Mouse (Mus musculus): ENCODE measurements around the gene Stk17b.
A peak's percentile ranks its signal among the peaks of the same experiment; 100 is the strongest.
"Not testable (repeated sequence)": the region's sequence is repeated elsewhere in the genome, so short reads cannot be mapped to it uniquely, and the experiment has no call there.

Gene Stk17b

DNA sequence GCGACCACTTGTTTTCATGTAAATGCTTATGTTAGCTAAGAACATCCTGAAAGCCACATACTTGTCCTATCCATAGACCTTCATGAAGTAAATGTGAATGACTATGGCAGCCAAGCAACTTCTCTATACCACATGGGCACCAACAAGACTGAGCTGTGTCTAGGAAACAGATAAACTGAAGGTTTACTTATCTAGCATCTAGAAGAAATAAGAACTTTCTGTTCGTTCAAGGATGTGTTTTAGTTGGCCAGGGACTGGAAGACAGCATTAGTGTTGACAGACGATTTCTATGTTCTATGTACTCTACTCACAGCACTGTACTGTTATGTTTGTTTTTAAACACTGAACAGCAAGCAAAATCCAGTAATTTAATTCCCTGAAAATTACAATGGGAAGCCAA, 2.9 kb downstream of the Stk17b start:
- DNase-seq (ENCODE audit: low spot score), result no peak

DNA sequence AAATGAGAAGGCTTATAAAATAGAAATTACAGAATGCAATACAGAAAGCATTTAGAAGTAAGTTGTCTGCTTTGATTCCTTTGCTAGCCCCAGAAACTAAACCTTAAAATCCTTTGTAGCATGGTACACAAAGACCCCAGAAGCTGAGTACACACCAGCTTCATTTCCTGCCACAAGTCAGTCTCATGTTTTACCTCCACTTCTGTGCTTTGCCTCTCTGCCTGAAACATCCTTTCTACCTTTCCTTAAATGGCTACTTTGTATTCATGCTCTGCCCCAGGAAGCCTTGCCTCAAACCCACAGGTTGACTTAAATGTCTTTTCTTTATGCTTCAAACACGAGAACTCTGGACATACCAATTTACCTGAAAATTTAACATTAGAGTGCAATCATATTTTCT, 3.7 kb downstream of the Stk17b start:
- no peak for DNase-seq (ENCODE audit: low spot score)

DNA sequence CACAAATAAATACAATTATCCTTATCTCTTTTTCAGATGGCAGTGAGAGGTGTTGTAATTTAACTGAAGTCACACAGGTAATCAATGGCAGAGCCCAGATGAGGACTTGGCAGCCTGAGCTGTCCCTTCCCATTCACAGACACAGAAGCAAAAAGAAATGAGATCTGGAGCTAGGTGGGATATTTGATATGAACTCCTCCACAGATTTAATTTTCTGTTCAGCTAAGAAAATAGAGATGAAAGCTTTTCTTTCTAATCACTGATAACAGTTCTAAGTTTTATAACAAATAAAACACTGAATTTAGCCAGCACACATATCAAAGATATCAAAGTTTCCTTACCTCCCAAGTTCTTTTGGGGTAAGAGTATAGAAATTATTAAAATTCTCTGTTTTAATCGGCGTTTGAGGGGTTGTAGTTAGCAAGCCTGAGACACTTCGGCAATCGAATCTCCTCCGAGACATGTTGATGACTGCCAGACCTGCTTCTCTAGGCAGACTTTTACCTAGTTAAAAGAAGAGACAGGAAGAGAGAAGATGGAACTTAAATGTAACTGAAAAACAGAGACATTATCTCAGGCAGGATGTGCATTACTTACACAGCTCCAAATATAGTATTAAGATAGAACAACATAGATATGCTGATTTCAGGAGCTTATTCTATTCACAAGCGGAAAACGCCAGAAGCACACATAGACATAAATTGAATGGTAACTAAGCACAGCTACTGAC, 8.7 kb downstream of the Stk17b start:
- DNase-seq (ENCODE audit: low spot score), result no peak

DNA sequence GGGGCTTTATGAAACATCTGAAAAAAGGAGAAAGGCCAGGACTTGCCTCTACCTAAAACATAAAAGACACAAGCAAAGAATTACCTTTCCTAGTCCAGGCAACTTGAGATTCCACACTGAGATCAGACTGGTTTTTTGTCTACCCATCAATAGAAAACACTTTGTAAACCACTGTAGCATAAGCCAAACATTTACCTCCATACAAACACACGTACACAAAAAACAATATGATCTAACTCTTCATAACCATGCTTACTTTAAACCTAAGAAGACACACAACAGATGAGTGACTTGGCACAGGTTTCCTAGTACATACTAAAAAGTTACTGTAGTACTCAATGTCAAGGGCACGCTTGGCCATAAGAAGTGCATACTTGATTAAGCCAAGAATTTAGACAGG, 9.5 kb downstream of the Stk17b start:
- DNase-seq (ENCODE audit: low spot score), result no peak

DNA sequence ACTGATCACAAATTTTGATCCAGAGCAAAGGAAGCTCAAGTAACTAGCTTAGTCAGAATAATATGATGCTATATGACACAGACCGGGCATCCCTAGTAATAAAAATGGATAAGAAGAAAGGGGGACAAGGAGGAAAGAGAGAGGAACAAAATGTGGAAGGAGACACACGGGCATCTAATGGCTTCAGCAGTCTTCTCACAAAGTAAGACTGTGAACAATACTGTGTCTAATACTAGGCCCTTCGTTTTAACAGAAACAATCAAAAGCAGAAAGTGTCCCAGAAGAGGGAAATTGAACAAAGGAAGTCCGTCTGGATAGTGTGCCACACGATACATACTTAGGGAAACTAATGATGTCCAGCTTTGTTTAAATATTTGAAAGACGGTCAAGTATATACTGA, 10.0 kb downstream of the Stk17b start:
- no peak for DNase-seq (ENCODE audit: low spot score)

DNA sequence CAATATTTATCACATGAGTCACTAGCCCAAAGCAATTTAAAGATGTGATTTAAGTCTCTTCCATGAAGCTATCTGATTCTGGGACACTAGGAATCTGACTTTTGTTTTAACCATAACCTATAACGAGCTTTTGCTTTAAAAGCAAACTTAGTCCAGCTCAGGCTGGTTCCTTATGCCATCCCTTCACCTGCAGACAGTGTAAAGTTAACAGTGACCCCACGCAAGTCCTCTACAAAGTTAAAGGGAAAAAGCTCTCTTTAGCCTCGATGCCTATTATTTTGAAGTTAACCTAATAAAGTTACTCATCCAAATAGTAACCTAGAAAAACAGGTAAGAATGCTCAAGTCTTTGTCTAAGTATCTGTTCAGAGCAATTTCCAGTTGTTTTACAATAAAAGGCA, 10.5 kb downstream of the Stk17b start:
- no peak for DNase-seq (ENCODE audit: low spot score)

DNA sequence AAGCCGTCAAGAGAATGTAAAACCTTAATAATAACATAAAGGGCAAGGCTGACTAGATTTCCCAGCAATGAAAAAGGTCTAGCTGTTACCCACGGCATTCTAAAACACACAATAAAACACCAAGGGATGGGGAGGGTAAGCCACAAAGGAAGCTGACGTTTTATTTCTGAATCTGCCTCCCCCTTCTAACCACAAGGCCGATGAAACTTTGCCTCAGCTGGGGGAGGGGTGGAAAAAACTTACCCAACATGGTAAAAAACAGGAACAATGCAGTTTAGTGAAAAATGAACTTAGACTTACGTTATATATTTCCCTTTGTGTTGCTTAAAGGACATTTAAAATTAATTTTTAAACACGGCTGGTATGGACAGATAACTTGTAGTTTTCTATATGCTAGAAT, 11.0 kb downstream of the Stk17b start:
- peak; percentile 13 for DNase-seq (ENCODE audit: low spot score)

DNA sequence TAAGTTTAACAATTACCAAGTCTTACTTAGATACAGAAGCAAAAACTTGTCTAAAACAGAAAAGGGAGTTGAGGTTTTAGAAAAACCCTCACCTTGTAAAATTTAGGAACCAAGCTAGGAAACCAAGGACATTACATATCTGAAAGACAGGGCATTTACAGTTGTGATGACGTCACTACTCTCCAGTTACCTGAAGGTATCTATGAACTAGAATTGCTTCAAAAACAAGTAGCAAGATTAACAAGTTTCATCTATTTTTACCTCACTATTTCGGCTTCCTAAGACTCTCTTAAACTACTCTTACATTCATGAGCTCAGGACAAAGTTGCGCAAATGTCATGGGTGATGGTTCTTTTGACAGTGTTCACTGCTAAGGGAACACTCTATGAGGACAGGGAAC, 12.1 kb downstream of the Stk17b start:
- DNase-seq (ENCODE audit: low spot score), result no peak

DNA sequence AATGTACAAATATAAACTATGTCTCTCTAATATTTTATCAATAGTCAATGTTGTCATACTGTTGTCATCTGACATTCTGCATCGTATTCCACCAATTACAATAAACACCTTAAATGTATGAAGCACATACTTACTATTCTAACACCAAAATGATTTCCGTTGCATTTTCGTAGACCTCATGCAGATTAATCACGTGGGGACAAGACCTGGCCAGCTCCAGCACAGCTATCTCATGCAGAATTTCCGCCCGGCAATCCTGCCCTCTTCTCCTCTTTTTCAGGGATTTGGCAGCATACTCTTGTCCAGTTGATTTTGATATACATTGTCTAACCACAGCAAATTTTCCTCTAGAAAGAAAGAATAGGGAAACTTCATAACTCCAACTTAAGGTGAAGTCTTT, 13.5 kb downstream of the Stk17b start:
- DNase-seq (ENCODE audit: low spot score), result no peak

DNA sequence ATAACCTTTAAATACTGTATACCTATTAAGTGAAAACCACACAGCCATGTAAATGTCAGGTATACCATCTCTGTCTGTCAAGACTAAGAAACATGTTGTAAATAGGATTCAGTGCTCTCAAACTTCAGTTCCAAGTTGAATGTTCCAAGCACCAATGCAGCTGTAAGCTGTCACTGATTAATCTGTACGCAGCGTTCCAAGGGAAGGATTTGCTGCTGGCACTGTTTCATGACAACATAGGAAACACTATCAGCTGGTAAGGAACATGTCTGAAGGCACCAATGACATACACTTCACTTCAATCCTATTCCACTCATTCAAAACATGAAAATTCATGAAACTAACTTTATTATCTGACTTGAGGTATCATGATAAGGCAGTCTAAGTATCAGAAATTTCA, 18.9 kb downstream of the Stk17b start:
- no peak for DNase-seq (ENCODE audit: low spot score)

DNA sequence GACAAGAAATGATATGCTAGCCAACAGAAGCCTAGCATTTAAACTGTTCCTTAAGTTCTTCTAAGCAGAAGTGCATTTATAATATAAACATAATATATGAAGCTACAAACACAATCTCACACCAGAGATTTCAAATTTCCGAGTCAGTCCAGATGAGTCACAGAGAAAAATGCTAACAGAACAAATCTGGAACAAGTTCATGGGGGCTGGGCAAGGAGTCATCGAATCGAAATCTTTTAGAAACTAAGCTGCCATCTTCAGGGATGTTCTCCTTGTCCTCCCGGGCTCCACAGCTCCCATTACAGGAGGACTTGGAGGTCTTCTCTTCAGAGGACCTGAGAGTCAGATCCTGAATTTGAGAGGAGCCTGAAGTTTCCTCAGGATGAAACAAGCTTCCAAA, 27.7 kb downstream of the Stk17b start:
- no peak for DNase-seq (ENCODE audit: low spot score)

DNA sequence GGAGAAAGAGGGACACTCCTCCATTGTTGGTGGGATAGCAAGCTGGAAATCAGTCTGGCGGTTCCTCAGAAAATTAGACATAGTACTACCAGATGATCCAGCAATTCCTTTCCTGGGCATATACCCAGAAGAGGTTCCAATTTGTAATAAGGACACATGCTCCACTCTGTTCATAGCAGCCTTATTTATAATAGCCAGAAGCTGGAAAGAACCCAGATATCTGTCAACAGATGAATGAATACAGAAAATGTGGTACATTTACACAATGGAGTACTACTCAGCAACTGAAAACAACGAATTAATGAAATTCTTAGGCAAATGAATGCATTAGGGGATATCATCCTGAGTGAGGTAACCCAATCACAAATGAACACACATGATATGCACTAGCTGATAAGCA, 31.5 kb downstream of the Stk17b start:
- not testable (repeated sequence) for DNase-seq (ENCODE audit: low spot score)

DNA sequence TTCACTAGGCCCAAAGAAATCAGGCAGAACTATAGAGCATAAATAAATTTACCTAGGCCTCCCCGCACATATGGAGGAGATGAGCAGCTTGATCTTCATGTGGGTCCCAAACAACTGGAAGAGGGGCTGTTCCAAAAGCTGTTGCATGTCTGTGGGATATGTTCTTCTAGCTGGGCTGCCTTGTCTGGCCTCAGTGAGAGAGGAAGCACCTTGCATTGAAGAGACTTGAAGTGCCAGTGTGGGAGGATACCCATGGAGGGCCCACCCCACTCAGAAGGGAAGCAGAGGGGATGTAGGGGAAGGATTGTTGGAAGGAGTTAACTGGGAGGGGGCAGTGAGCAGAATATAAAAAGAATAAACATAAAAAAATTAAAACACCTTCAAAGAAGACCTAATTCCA, 33.9 kb downstream of the Stk17b start:
- DNase-seq (ENCODE audit: low spot score), result no peak

DNA sequence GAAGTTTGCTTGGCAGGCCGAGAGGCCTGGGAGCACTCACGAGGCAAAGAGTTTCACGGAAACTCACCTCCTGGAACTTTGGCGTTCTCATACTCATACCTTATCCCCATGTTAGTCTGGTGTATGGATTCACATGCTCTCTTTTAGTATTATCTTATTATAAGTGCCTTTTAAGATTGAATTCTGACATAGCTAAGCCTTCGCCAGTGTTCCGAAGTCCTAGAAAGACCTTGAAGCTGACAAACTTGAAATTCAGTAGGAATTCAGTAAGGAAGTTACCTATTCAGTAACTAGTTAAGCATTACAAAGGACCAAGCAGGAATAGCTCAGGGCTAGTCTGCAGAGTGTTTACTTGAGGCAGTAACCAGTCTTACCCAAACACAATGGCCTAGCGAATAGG, 34.3 kb downstream of the Stk17b start:
- DNase-seq (ENCODE audit: low spot score), result not testable (repeated sequence)

DNA sequence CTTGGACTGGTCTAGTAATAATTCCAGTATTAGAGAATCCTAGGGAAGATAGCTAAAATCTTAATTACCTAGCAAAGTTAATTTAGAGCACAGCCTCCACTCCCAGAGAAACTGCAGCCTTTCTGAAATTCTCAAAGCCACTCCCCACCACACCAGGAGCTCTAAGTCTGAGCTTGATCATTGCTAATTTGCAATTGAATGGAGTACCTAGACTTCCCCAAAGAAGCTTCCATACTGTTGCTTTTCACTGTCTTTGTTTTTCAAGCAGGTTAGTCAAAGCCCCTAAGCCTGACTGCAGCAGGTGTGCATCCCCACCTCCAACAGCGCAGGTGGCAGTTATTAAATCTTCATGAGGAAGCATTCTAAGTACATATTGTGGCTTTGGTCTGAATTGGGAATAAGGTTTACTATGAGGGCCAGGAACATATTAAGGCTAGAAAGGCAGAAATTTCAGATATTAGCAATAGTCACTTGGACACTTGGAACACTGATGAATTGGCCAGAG, 35.1 kb downstream of the Stk17b start:
- not testable (repeated sequence) for DNase-seq (ENCODE audit: low spot score)

DNA sequence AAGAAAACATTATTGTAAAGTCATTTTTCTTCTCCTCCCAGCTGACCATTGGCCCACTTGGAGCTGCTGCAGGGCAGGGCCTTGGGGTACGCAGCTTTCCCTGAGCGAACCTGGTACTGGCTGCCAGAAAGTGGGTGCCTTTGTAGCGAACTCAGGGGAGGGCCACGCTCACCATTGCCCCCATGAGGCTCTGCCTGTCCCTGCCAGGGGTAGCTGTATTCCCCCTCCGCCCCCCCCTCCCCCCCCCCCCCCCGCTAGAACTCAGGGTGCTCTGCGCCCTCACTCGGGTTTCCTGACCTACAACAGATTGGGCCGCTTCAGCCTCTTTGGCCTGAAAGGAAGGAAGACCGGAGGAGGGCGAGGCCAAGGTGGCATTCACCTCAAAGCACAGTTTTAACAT, 36.5 kb downstream of the Stk17b start:
- no peak for DNase-seq (ENCODE audit: low spot score)

DNA sequence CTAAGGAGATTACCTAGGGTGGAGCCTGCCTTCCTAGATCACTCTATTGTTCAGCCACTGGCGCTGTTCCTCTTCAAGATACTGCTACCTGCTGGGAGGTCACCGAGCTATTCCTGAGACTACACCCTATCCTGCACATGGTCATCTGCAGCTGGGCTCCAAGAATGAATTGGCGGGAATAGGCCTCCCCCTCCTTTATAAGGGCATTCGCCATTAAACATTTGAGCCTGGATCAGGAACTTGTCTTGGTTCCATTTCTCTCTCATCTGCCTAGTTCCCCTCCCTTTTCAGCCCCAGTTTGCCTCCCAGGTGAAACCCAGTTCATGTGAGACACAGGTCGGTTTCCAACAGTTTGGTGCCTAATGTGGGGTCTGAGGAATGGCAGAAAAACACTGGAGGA, 39.0 kb downstream of the Stk17b start:
- DNase-seq (ENCODE audit: low spot score), result no peak

DNA sequence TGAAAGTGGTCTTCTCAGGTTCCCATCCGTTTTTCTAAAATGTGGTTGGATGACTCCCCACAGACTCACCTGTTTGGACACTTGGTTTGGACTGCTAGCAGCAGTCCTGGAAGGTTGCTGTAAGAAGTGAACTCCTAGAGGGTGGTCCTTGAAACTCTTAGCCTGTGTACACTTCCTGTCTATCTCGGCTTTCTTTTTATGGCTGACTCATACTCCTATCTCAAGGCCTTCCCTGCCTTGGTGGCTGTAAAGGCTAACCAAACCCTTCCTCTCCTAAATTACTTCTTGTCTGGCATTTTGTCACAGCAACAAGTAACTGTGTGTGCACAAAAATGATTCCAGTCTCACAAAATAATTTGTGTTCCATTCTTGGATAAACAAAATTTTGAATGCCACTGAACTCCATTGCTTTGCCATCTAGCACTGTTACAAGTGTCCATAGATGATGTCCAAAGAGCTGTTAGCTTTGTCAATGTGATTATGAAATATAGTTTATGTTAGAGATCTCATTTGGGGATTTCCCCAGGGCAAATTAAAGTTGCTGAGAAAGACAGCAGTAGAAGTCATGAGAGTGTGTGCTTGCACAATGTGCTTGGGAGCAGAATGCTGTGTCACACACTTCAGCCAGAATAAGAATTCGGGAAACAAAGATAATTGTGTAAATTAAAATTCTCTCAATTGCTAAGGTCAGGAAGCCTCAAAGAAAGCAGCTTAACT, 43.1 kb downstream of the Stk17b start:
- DNase-seq (ENCODE audit: low spot score), result no peak

DNA sequence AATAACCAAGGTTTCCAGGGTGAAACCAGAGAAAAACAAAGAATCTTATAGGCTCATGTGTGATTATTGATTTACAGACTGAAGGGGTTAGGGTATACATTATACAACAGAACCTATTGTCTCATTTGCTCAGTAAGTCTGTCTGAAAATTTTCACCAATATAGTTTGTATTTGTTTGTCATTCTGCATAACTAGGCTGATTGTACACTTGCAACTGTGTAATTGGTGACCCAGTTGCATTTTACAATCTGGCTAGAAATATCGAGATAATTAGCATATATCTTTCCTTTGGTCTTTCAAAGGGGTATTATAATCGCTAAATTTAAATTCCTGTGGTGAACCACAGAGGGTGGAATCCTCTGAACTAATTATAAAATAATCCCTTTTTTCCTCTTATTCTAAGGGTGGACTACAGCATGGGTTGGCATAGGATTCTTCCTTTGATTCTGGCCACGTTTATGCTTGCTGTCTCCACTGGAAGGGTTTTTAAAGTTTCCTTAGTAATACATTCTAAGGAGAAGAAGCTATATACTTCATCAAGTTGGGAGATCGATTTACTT, 44.2 kb downstream of the Stk17b start:
- no peak for DNase-seq (ENCODE audit: low spot score)

DNA sequence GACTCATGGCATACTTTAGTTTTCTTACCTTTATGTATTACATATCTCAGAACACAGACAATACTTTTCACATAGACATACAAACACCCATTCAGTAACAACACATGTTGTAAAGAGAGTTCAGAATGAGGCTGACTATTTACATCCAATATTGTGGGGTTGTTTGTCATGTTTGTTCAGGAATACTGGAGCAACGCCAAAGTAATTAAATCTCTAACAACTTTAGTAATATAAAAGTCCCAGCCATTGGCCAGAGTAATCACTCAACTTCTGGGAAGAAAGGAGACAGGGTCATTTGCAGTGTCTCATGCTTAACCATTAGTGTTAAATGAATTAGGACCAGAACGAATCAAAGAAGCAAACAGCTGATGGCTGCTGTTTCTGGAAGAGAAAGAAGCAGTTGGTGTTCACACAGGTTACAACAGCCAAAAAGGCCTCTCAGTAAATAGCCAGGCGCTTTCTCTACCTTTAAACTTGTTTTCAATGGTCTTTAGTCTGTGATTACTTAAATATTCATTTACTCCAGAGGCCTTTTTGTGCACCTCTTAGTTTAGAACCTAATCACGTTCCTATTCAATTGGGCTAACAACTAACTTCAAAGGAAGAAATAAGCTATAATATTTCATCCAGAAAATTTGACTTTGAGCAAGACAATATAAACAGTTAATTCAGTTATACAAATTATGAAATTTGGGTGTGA, 44.8 kb downstream of the Stk17b start:
- DNase-seq (ENCODE audit: low spot score), result not testable (repeated sequence)

DNA sequence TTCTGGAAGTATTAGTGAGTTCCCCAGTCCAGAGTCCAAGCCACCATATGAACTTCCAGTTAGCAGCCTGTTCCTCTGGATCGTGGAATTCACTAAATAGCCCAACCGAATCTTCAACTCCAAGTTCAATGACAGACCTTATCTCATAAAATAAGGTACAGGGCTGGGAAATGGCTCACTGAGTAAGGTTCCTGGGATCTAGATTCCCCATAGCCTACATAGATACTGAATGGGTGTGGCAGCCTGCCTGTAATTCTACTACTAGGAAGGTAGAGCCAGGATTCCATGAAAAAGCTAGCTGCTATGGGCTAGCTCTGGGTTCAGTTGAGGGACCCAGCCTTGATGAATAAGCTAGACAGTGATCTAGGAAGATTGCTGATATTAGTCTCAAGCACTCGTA, 48.4 kb downstream of the Stk17b start:
- no peak for DNase-seq (ENCODE audit: low spot score)

DNA sequence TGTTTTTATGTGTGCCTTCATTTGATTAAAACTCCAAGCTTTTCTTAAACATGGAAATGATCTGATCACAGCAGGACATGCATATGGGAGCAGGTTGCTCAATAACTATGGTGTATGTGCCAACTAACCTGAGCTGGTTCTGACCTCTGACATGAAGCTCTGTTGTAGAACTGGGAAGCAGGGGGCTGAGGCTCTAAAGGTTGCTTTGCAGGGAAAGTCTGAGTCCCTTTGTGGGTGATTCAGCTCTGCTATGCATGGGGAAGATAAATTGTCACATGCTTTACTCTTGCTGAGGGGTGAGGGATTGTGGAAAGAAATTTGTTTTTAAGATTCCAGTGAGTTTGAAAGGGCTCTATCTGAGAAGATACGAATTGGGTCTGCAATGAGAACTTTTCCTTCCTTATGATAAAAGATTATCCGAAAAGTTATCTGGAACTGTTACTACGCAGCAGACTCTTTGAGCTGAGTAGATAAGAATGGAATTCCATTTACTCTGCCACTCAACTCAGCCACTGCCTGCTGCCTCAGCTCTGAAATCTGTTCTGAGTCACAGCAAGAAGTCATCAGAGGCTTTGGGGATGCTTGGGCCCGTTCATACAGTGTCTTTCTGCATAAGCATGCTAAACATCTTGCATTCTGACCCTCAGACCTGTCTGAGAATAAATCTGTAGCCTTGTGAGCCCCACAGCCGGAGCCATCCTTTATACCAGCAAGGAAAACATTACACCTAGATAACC, 56.4 kb downstream of the Stk17b start:
- no peak for DNase-seq (ENCODE audit: low spot score)
